Comparison of ENCODE assay signal across 10 mouse cellular contexts in genomic region chr10:119050017-119050685, GRCm38 (mm10).
DNase-seq lines count a peak whose midpoint lies in the region; ATAC-seq and TF ChIP-seq lines count a peak whose summit lies in the region.
"Had no signal": no experiment of that assay in that cellular context is flagged by ENCODE, and none has a peak within 500 bp of the region (broad histone marks: within the 10 kb centered on the region; RNA-seq: fewer than 3 reads in every experiment).

No protein-coding gene starts in this region.

- no peak overlapping the region for H3K27ac ChIP-seq in layer of hippocampus, adult 2 months
- H3K27ac ChIP-seq: embryonic facial prominence, embryonic 12.5 days had no signal

- H3K4me3 ChIP-seq in layer of hippocampus, adult 2 months = no peak overlapping the region
- H3K4me3 ChIP-seq: embryonic facial prominence, embryonic 12.5 days had no signal

- ATAC-seq in CD4-positive, CD25-positive, alpha-beta regulatory T cell, adult 4 months = peak; percentile 97
- ATAC-seq in neutrophil, adult 5-6 weeks (ENCODE audit: extremely low read depth, insufficient number of reproducible peaks, low FRiP score, poor library complexity, severe bottlenecking) = peak; percentile 79

- peak; percentile 64 for TF ChIP-seq CTCF in layer of hippocampus, adult 2 months (conservative IDR thresholded peaks at IDR 0.05)

- DNase-seq in layer of hippocampus, adult 2 months (ENCODE audit: low spot score in 2 of 2) = no peak
- no peak for DNase-seq in layer of hippocampus, adult 9-11 months
- DNase-seq in c-Kit-positive CD71-positive TER-119-positive erythroid progenitor cells, embryonic 14.5 days (ENCODE audit: low spot score) = peak; percentile 21
- no peak for DNase-seq in Muller cell, postnatal 12 days (ENCODE audit: inconsistent ontology term)
- no peak for DNase-seq in gastrocnemius, adult 18-20 months (ENCODE audit: low spot score)
- no peak for DNase-seq in MN1 (ENCODE audit: low spot score)
- DNase-seq: kidney, adult 11 months had no signal
